ENCODE assay signal across 24 mouse cellular contexts in the genomic region with DNA sequence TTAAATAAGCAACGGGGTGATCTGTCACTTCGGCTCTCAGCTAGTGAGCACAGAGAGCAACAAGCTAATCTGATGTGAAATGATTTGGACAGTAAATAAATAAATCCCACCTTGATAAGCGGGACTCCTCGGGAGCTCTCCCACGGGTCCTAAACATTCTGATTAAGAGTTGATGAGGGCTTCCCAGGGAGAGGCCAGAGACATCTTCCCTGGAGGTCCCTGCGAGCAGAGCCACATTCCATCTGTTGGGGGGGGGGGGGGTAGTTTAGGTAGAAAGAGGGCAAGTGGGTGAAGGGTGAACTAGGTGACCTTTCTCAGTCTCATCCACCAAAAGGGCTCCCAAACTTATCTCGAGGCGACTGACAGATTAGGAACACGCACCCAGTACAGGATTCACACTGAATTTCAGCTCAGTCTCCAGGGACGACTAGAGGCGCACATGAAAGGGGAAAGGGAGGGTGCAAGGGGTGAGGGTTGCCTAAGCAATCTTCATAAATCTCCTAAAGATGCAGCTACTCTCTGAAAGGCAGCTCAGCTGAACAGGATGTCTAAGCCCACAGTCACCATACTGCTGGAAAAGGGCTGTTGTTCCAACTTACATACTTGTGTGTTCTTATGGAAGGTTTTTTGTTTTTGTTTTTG.
DNase-seq lines count a peak whose midpoint lies in the region; ATAC-seq and TF ChIP-seq lines count a peak whose summit lies in the region.
"Had no signal": no experiment of that assay in that cellular context is flagged by ENCODE, and none has a peak within 500 bp of the region (broad histone marks: within the 10 kb centered on the region; RNA-seq: fewer than 3 reads in every experiment).

No protein-coding gene starts in this region.

- no peak for DNase-seq in hindbrain, postnatal 0 days (ENCODE audit: low spot score)
- no peak for DNase-seq in lung, adult 18-20 months
- DNase-seq in embryo, embryonic 11 days, result peak; percentile 43
- DNase-seq in cerebellum, postnatal 10 days, result no peak
- no peak for DNase-seq in left cerebral cortex, postnatal 14 days (ENCODE audit: low spot score in 2 of 2)
- DNase-seq: adrenal gland, adult 2 months; cerebellum, adult 11-12 months; cerebellum, postnatal 25 days; forebrain, postnatal 0 days; gastrocnemius, postnatal 25 days; kidney, adult 11 months; kidney, postnatal 36 days; liver, embryonic 13.5 days; lung, postnatal 14 days; midbrain, embryonic 14.5 days; thymus, adult 18-20 months; thymus, postnatal 36 days had no signal

- peak; percentile 15; the same call in 1 of the 2 replicates for ATAC-seq in hindbrain, postnatal 0 days
- ATAC-seq in hindbrain, embryonic 16.5 days, result no peak
- peak; percentile 50; the same call in 1 of the 2 replicates for ATAC-seq in lung, embryonic 15.5 days (ENCODE audit: borderline replicate concordance, extremely low read depth, low FRiP score, low TSS enrichment)
- ATAC-seq in neural tube, embryonic 14.5 days (ENCODE audit: low read depth), result peak; percentile 60; the same call in 1 of the 2 replicates
- ATAC-seq: forebrain, postnatal 0 days had no signal

- H3K9me3 ChIP-seq in hindbrain, postnatal 0 days (ENCODE audit: low read length), result no peaks in the 10 kb centered on the region
- no peaks in the 10 kb centered on the region for H3K9me3 ChIP-seq in hindbrain, embryonic 16.5 days (ENCODE audit: control insufficient read depth, low read length)
- H3K9me3 ChIP-seq in lung, embryonic 15.5 days, result no peaks in the 10 kb centered on the region
- H3K9me3 ChIP-seq in neural tube, embryonic 14.5 days (ENCODE audit: control insufficient read depth, low read length), result no peaks in the 10 kb centered on the region
- H3K9me3 ChIP-seq: forebrain, embryonic 10.5 days; hindbrain, embryonic 15.5 days; liver, embryonic 13.5 days; megakaryocyte, embryonic 14.5 days; neural tube, embryonic 13.5 days had no signal

- H3K9ac ChIP-seq in hindbrain, postnatal 0 days (replicated peaks; ENCODE audit: low read length), result no peak overlapping the region
- H3K9ac ChIP-seq in hindbrain, embryonic 16.5 days (ENCODE audit: low read depth, low read length), result no peak overlapping the region
- no peak overlapping the region for H3K9ac ChIP-seq in lung, embryonic 15.5 days
- no peak overlapping the region for H3K9ac ChIP-seq in neural tube, embryonic 14.5 days (replicated peaks; ENCODE audit: low read depth, low read length)
- H3K9ac ChIP-seq: forebrain, postnatal 0 days; hindbrain, embryonic 15.5 days; liver, embryonic 13.5 days; neural tube, embryonic 13.5 days had no signal

- H3K27ac ChIP-seq in hindbrain, postnatal 0 days, result no peak overlapping the region
- H3K27ac ChIP-seq in hindbrain, embryonic 16.5 days (ENCODE audit: low read depth, low read length), result no peak overlapping the region
- H3K27ac ChIP-seq in lung, embryonic 15.5 days, result no peak overlapping the region
- H3K27ac ChIP-seq in neural tube, embryonic 14.5 days (ENCODE audit: low read depth, low read length), result no peak overlapping the region
- H3K27ac ChIP-seq: forebrain, embryonic 10.5 days; hindbrain, embryonic 15.5 days; liver, embryonic 13.5 days; neural tube, embryonic 13.5 days had no signal

- H3K36me3 ChIP-seq in hindbrain, postnatal 0 days (ENCODE audit: insufficient read depth, low read length), result no peaks in the 10 kb centered on the region
- H3K36me3 ChIP-seq in hindbrain, embryonic 16.5 days (ENCODE audit: control insufficient read depth, insufficient read depth, low read length), result no peaks in the 10 kb centered on the region
- no peaks in the 10 kb centered on the region for H3K36me3 ChIP-seq in lung, embryonic 15.5 days
- no peaks in the 10 kb centered on the region for H3K36me3 ChIP-seq in neural tube, embryonic 14.5 days (ENCODE audit: control insufficient read depth, insufficient read depth, low read length)
- H3K36me3 ChIP-seq: forebrain, embryonic 10.5 days; hindbrain, embryonic 15.5 days; liver, embryonic 13.5 days; neural tube, embryonic 13.5 days had no signal

- intact Hi-C loops in left cerebral cortex, postnatal 14 days (cut with DNase I), result no loop called here

- H3K27me3 ChIP-seq in hindbrain, postnatal 0 days (ENCODE audit: insufficient read depth, low read length), result no peaks in the 10 kb centered on the region
- no peaks in the 10 kb centered on the region for H3K27me3 ChIP-seq in hindbrain, embryonic 16.5 days (replicated peaks; ENCODE audit: control insufficient read depth, insufficient read depth, low read length)
- H3K27me3 ChIP-seq in lung, embryonic 15.5 days, result no peaks in the 10 kb centered on the region
- H3K27me3 ChIP-seq in neural tube, embryonic 14.5 days (ENCODE audit: control insufficient read depth, insufficient read depth, low read length), result no peaks in the 10 kb centered on the region
- H3K27me3 ChIP-seq: hindbrain, embryonic 15.5 days; liver, embryonic 13.5 days; neural tube, embryonic 13.5 days had no signal

- no peak overlapping the region for H3K4me2 ChIP-seq in hindbrain, postnatal 0 days (ENCODE audit: low read depth, low read length)
- H3K4me2 ChIP-seq in hindbrain, embryonic 16.5 days (ENCODE audit: low read length), result no peak overlapping the region
- H3K4me2 ChIP-seq in lung, embryonic 15.5 days, result no peak overlapping the region
- no peak overlapping the region for H3K4me2 ChIP-seq in neural tube, embryonic 14.5 days (ENCODE audit: low read depth, low read length)
- H3K4me2 ChIP-seq: hindbrain, embryonic 15.5 days; liver, embryonic 13.5 days; neural tube, embryonic 13.5 days had no signal

- H3K4me3 ChIP-seq in hindbrain, postnatal 0 days (ENCODE audit: low read length), result no peak overlapping the region
- no peak overlapping the region for H3K4me3 ChIP-seq in hindbrain, embryonic 16.5 days (ENCODE audit: low read length)
- no peak overlapping the region for H3K4me3 ChIP-seq in lung, embryonic 15.5 days
- H3K4me3 ChIP-seq in neural tube, embryonic 14.5 days (ENCODE audit: low read depth, low read length), result no peak overlapping the region
- H3K4me3 ChIP-seq: forebrain, embryonic 10.5 days; hindbrain, embryonic 15.5 days; liver, embryonic 13.5 days; megakaryocyte, embryonic 14.5 days; neural tube, embryonic 13.5 days had no signal

- no peak for TF ChIP-seq CTCF in hindbrain, postnatal 0 days (IDR thresholded peaks at IDR 0.05; ENCODE audit: low read depth)

- 34% methylated on average over 11 of the region's 11 CpGs for WGBS in hindbrain, postnatal 0 days
- WGBS in hindbrain, embryonic 16.5 days, result 38% methylated on average over 11 of the region's 11 CpGs
- 16% methylated on average over 11 of the region's 11 CpGs for WGBS in lung, embryonic 15.5 days
- WGBS in neural tube, embryonic 14.5 days, result 27% methylated on average over 11 of the region's 11 CpGs

- no peaks in the 10 kb centered on the region for H3K4me1 ChIP-seq in hindbrain, postnatal 0 days (ENCODE audit: insufficient read depth, low read length)
- no peaks in the 10 kb centered on the region for H3K4me1 ChIP-seq in hindbrain, embryonic 16.5 days (ENCODE audit: control insufficient read depth, insufficient read depth, low read depth, low read length)
- H3K4me1 ChIP-seq in lung, embryonic 15.5 days, result peaks cover 18% of the 10 kb centered on the region
- no peaks in the 10 kb centered on the region for H3K4me1 ChIP-seq in neural tube, embryonic 14.5 days (ENCODE audit: control insufficient read depth, insufficient read depth, low read length)
- H3K4me1 ChIP-seq: hindbrain, embryonic 15.5 days had no signal
